Mouse (Mus musculus): ENCODE results near the gene Acan.

- no peak for TF ChIP-seq CTCF (IDR thresholded peaks at IDR 0.05; ENCODE audit: insufficient read depth, low read length)
- TF ChIP-seq POLR2A (IDR thresholded peaks at IDR 0.05; ENCODE audit: borderline replicate concordance, extremely low read depth, low read depth, low read length) = peak; percentile 93; the same call in 1 of the 2 replicates
These were observed 95.5 kb downstream of the Acan start, which contains the start of gene Mfge8 for GRCm38 (mm10) chr7:79148711-79149266.
